ENCODE assay signal across 8 mouse cellular contexts in the genomic region with DNA sequence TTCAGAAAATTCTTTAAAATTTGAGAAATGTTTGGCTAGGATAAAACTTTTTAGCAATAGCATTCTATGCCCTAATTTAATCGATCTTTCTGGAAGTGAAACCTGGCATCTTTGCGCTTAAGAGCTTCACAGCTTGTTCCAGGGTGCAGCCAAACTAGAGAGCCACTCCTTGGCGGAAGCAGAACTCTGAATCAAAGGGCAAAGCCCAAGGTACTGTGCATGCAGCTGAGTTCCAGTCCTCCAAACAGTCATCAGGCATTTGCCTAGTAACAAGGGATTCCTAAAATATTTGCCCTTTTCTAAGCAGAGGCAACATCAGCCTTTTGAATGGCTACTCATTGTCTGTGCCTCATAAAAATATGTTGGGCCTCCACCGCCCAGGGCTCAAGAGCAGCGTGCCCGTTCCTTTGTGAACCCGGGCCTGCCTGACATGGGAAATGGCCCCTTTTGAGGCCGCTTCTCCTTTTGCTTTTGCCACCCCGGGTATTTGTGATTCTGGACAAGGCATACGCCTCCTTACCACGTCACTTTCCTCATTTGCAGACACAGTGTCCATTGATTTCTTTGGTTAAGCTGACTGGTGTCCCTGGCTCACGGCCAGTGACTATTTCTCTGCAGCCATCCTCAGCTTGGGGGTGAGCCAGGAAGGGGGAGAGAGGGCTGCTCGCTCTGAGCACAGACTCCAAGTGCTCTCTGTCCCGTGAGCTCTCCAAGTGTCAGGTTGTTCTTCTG.
DNase-seq lines count a peak whose midpoint lies in the region; ATAC-seq and TF ChIP-seq lines count a peak whose summit lies in the region.

No protein-coding gene starts in this region.

- H3K4me2 ChIP-seq in hindbrain, postnatal 0 days (ENCODE audit: low read depth, low read length) = no peak overlapping the region

- H3K9ac ChIP-seq in hindbrain, postnatal 0 days (replicated peaks; ENCODE audit: low read length) = no peak overlapping the region

- peak; percentile 21 for DNase-seq in urinary bladder, postnatal 14 days (ENCODE audit: low spot score)
- no peak for DNase-seq in urinary bladder, postnatal 36 days (ENCODE audit: low spot score in 2 of 2)
- DNase-seq in embryo, embryonic 11 days = peak; percentile 50
- peak; percentile 91 for DNase-seq in hindbrain, postnatal 0 days (ENCODE audit: low spot score)
- peak; percentile 64 to 71 for DNase-seq in left cerebral cortex, postnatal 25 days (ENCODE audit: low spot score in 2 of 2)
- DNase-seq in right cerebral cortex, adult 2 months (ENCODE audit: low spot score in 2 of 2) = peak; percentile 51 to 67
- no peak for DNase-seq in gastrocnemius, postnatal 25 days

- H3K4me1 ChIP-seq in hindbrain, postnatal 0 days (ENCODE audit: insufficient read depth, low read length) = 0 out of 2 replicates have a peak, but pooled peaks cover 4% of the 10 kb centered on the region

- TF ChIP-seq CTCF in hindbrain, postnatal 0 days (IDR thresholded peaks at IDR 0.05; ENCODE audit: low read depth) = no peak

- intact Hi-C loops in left cerebral cortex, postnatal 25 days (cut with DNase I) = no loop called here

- no peaks in the 10 kb centered on the region for H3K27me3 ChIP-seq in hindbrain, postnatal 0 days (ENCODE audit: insufficient read depth, low read length)

- H3K4me3 ChIP-seq in hindbrain, postnatal 0 days (ENCODE audit: low read length) = no peak overlapping the region

- peak; percentile 92 for ATAC-seq in hindbrain, postnatal 0 days
- ATAC-seq in megakaryocyte-erythroid progenitor cell, adult 5-6 weeks (replicated peaks; ENCODE audit: low FRiP score, low TSS enrichment, poor library complexity, severe bottlenecking) = no peak

- peak overlapping the region; percentile 74 for H3K27ac ChIP-seq in hindbrain, postnatal 0 days

- no peaks in the 10 kb centered on the region for H3K9me3 ChIP-seq in hindbrain, postnatal 0 days (ENCODE audit: low read length)

- 37% methylated on average over 14 of the region's 14 CpGs for WGBS in hindbrain, postnatal 0 days

- no peaks in the 10 kb centered on the region for H3K36me3 ChIP-seq in hindbrain, postnatal 0 days (ENCODE audit: insufficient read depth, low read length)

Comparison
In these comparisons a context has a peak if more than half of its experiments do, and no peak if none do; other contexts are left out.
1. DNase-seq: peak in urinary bladder, postnatal 14 days (single experiment), embryo, embryonic 11 days (single experiment), hindbrain, postnatal 0 days (single experiment), left cerebral cortex, postnatal 25 days (2 of 2) and right cerebral cortex, adult 2 months (2 of 2); none in urinary bladder, postnatal 36 days (0 of 2) and gastrocnemius, postnatal 25 days (single experiment).